ENCODE assay signal across 8 mouse cellular contexts in genomic region chr6:30617959-30618590, GRCm38 (mm10). TPM values are rescaled to one million over a fixed set of nuclear protein-coding genes. Genes with fewer than 3 reads are reported as not detected.
DNase-seq lines count a peak whose midpoint lies in the region; ATAC-seq and TF ChIP-seq lines count a peak whose summit lies in the region.

No protein-coding gene starts in this region.

- ATAC-seq in forebrain, embryonic 11.5 days (replicated peaks; ENCODE audit: low FRiP score): peak; percentile 83
- peak; percentile 81 for ATAC-seq in midbrain, embryonic 11.5 days (ENCODE audit: low FRiP score)
- peak; percentile 75; the same call in 1 of the 2 replicates for ATAC-seq in stomach, postnatal 0 days (ENCODE audit: low FRiP score, low TSS enrichment)

- no peaks in the 10 kb centered on the region for H3K9me3 ChIP-seq in forebrain, embryonic 11.5 days (ENCODE audit: control insufficient read depth, low read length)
- no peaks in the 10 kb centered on the region for H3K9me3 ChIP-seq in midbrain, embryonic 11.5 days (ENCODE audit: control insufficient read depth, low read length)
- H3K9me3 ChIP-seq in stomach, postnatal 0 days (ENCODE audit: control insufficient read depth, low read length): no peaks in the 10 kb centered on the region

- H3K27me3 ChIP-seq in cerebellum, adult 2 months (ENCODE audit: control insufficient read depth, insufficient read depth, low read length): no peaks in the 10 kb centered on the region
- no peaks in the 10 kb centered on the region for H3K27me3 ChIP-seq in forebrain, embryonic 11.5 days (ENCODE audit: control insufficient read depth, insufficient read depth, low read length)
- H3K27me3 ChIP-seq in midbrain, embryonic 11.5 days (ENCODE audit: control insufficient read depth, insufficient read depth, low read length): no peaks in the 10 kb centered on the region
- H3K27me3 ChIP-seq in stomach, postnatal 0 days (ENCODE audit: control insufficient read depth, insufficient read depth, low read length): no peaks in the 10 kb centered on the region

- peak overlapping the region; percentile 28 for H3K4me3 ChIP-seq in cerebellum, adult 2 months (replicated peaks; ENCODE audit: insufficient read depth, low read depth, low read length)
- peak overlapping the region; percentile 6; the same call in 1 of the 2 replicates for H3K4me3 ChIP-seq in forebrain, embryonic 11.5 days (ENCODE audit: low read depth, low read length)
- H3K4me3 ChIP-seq in midbrain, embryonic 11.5 days (ENCODE audit: low read depth, low read length): 0 out of 2 replicates have a peak overlapping the region, but pooled peaks have one; percentile 11
- H3K4me3 ChIP-seq in stomach, postnatal 0 days (ENCODE audit: low read depth, low read length): no peak overlapping the region; the same call in 1 of the 2 replicates

- no peak overlapping the region for H3K27ac ChIP-seq in cerebellum, adult 2 months (ENCODE audit: insufficient read depth, low read length)
- H3K27ac ChIP-seq in forebrain, embryonic 11.5 days (ENCODE audit: low read depth, low read length): peak overlapping the region; percentile 86
- peak overlapping the region; percentile 94 for H3K27ac ChIP-seq in midbrain, embryonic 11.5 days (ENCODE audit: low read depth, low read length)
- H3K27ac ChIP-seq in stomach, postnatal 0 days (replicated peaks): 0 out of 2 replicates have a peak overlapping the region, but pooled peaks have one; percentile 6

- H3K4me1 ChIP-seq in cerebellum, adult 2 months (ENCODE audit: control insufficient read depth, insufficient read depth, low read length): peaks cover 3% of the 10 kb centered on the region
- H3K4me1 ChIP-seq in forebrain, embryonic 11.5 days (replicated peaks; ENCODE audit: control insufficient read depth, insufficient read depth, low read length): peaks cover 35% of the 10 kb centered on the region
- H3K4me1 ChIP-seq in midbrain, embryonic 11.5 days (ENCODE audit: control insufficient read depth, insufficient read depth, low read length): peaks cover 53% of the 10 kb centered on the region
- H3K4me1 ChIP-seq in stomach, postnatal 0 days (replicated peaks; ENCODE audit: control insufficient read depth, insufficient read depth): peaks cover 5% of the 10 kb centered on the region; the same call in 1 of the 2 replicates

- no peak for TF ChIP-seq CTCF in cerebellum, adult 2 months (IDR thresholded peaks at IDR 0.05; ENCODE audit: borderline replicate concordance, insufficient read depth, low read depth, low read length)
- peak; percentile 37; the same call in 1 of the 2 replicates for TF ChIP-seq CTCF in stomach, postnatal 0 days (IDR thresholded peaks at IDR 0.05; ENCODE audit: low read depth)

- no peak for TF ChIP-seq EP300 in stomach, postnatal 0 days (optimal IDR thresholded peaks at IDR 0.05)

- WGBS in cerebellum, adult 2 months: 21% methylated on average over 18 of the region's 18 CpGs
- WGBS in forebrain, embryonic 11.5 days: 2% methylated on average over 18 of the region's 18 CpGs
- WGBS in midbrain, embryonic 11.5 days: 2% methylated on average over 18 of the region's 18 CpGs
- 24% methylated on average over 18 of the region's 18 CpGs for WGBS in stomach, postnatal 0 days

- no peak for TF ChIP-seq POLR2A in cerebellum, adult 2 months (IDR thresholded peaks at IDR 0.05; ENCODE audit: borderline replicate concordance, insufficient read depth, low read length)

- H3K36me3 ChIP-seq in forebrain, embryonic 11.5 days (ENCODE audit: control insufficient read depth, insufficient read depth, low read length): no peaks in the 10 kb centered on the region
- H3K36me3 ChIP-seq in midbrain, embryonic 11.5 days (ENCODE audit: control insufficient read depth, insufficient read depth, low read length): no peaks in the 10 kb centered on the region
- no peaks in the 10 kb centered on the region for H3K36me3 ChIP-seq in stomach, postnatal 0 days (ENCODE audit: control insufficient read depth, insufficient read depth, low read length)

- DNase-seq in cerebellum, adult 2 months: peak in 1 of 2 experiments; percentile 10
- DNase-seq in cerebellum, adult 8-10 months: no peak
- peak; percentile 27 for DNase-seq in CD4-positive helper T cell, adult 2 months (ENCODE audit: low read depth, low spot score)
- peak; percentile 84 for DNase-seq in forebrain, embryonic 11.5 days (ENCODE audit: low spot score)
- peak; percentile 66 to 72 for DNase-seq in layer of hippocampus, adult 18-20 months (ENCODE audit: low spot score in 2 of 2)
- peak; percentile 97 for DNase-seq in midbrain, embryonic 11.5 days (ENCODE audit: low spot score, missing footprints)
- peak; percentile 34 for DNase-seq in stomach, postnatal 0 days (ENCODE audit: low spot score)
- no peak for DNase-seq in spleen, postnatal 4 days (ENCODE audit: low spot score in 2 of 2)

- H3K9ac ChIP-seq in forebrain, embryonic 11.5 days (ENCODE audit: low read length): peak overlapping the region; percentile 51
- peak overlapping the region; percentile 61 for H3K9ac ChIP-seq in midbrain, embryonic 11.5 days (ENCODE audit: low read length)
- peak overlapping the region; percentile 38 for H3K9ac ChIP-seq in stomach, postnatal 0 days (ENCODE audit: low read length)

- H3K4me2 ChIP-seq in forebrain, embryonic 11.5 days (ENCODE audit: low read depth, low read length, severe bottlenecking): peak overlapping the region; percentile 44
- peak overlapping the region; percentile 46 for H3K4me2 ChIP-seq in midbrain, embryonic 11.5 days
- peak overlapping the region; percentile 41 for H3K4me2 ChIP-seq in stomach, postnatal 0 days (replicated peaks; ENCODE audit: low read depth)

RNA-seq across cellular contexts. Expression of gene Cpa5, which starts 7.3 kb away (rescaled TPM):
- polyA plus RNA-seq in cerebellum, adult 2 months (2012; rRNA removed): 0.05 TPM in 1 of 2 replicates, not detected in the other
- 0.15 and 0.72 TPM in 2 replicates for polyA plus RNA-seq in forebrain, embryonic 11.5 days (2014; fragmentation: Nextera tagmentation; extraction: Ambion mirVana)
- not detected for total RNA-seq in layer of hippocampus, adult 18-20 months (2021)
- 0.25 and 0.46 TPM in 2 replicates for polyA plus RNA-seq in midbrain, embryonic 11.5 days (2014; fragmentation: Nextera tagmentation; extraction: Ambion mirVana)
- polyA plus RNA-seq in stomach, postnatal 0 days (2015; fragmentation: Nextera tagmentation; extraction: Ambion mirVana): 0.16 and 0.18 TPM in 2 replicates

RNA-seq across cellular contexts. Expression of gene Cpa1, which starts 20.9 kb away (rescaled TPM):
- polyA plus RNA-seq in cerebellum, adult 2 months (2012; rRNA removed): not detected in 2 replicates
- 0.16 TPM in 1 of 2 replicates, not detected in the other for polyA plus RNA-seq in forebrain, embryonic 11.5 days (2014; fragmentation: Nextera tagmentation; extraction: Ambion mirVana)
- total RNA-seq in layer of hippocampus, adult 18-20 months (2021): not detected
- 0.08 TPM in 1 of 2 replicates, not detected in the other for polyA plus RNA-seq in midbrain, embryonic 11.5 days (2014; fragmentation: Nextera tagmentation; extraction: Ambion mirVana)
- polyA plus RNA-seq in stomach, postnatal 0 days (2015; fragmentation: Nextera tagmentation; extraction: Ambion mirVana): 1.3 and 1.5 TPM in 2 replicates

RNA-seq across cellular contexts. Expression of gene Cpa4, which starts 49.9 kb away (rescaled TPM):
- 0.14 and 0.16 TPM in 2 replicates for polyA plus RNA-seq in cerebellum, adult 2 months (2012; rRNA removed)
- polyA plus RNA-seq in forebrain, embryonic 11.5 days (2014; fragmentation: Nextera tagmentation; extraction: Ambion mirVana): 5.4 and 5.6 TPM in 2 replicates
- total RNA-seq in layer of hippocampus, adult 18-20 months (2021): not detected
- 2.1 and 2.2 TPM in 2 replicates for polyA plus RNA-seq in midbrain, embryonic 11.5 days (2014; fragmentation: Nextera tagmentation; extraction: Ambion mirVana)
- 32.7 and 33.7 TPM in 2 replicates for polyA plus RNA-seq in stomach, postnatal 0 days (2015; fragmentation: Nextera tagmentation; extraction: Ambion mirVana)

Comparison
In these comparisons a context has a peak if more than half of its experiments do, and no peak if none do; other contexts are left out.
1. DNase-seq: peak in CD4-positive helper T cell, adult 2 months (single experiment), forebrain, embryonic 11.5 days (single experiment), layer of hippocampus, adult 18-20 months (2 of 2), midbrain, embryonic 11.5 days (single experiment) and stomach, postnatal 0 days (single experiment); none in cerebellum, adult 8-10 months (single experiment) and spleen, postnatal 4 days (0 of 2).
2. Peak in every context shown above with its lines, with median percentiles within 50 percentile points of each other: ATAC-seq, H3K4me2 ChIP-seq and H3K9ac ChIP-seq.